Mouse (Mus musculus) liver, embryonic 13.5 days (tissue): ENCODE data around the gene Bmp7. TPM values are rescaled to one million over a fixed set of nuclear protein-coding genes. Genes with fewer than 3 reads are reported as not detected.
A peak's percentile ranks its signal among the peaks of the same experiment; 100 is the strongest.

Experiments
- ATAC-seq: fragments of 200-750 bp; cut with Nextera tagmentation; 2 replicates; pipeline ENCODE4 v1.8.0; 2017; ENCODE audit warnings: low read depth, mild to moderate bottlenecking, moderate number of reproducible peaks, moderate library complexity
- DNase-seq: peaks from one replicate; pipeline ENCODE4 v3.0.0; 2022
- H3K27ac ChIP-seq: fragments of 300-500 bp; sonication (generic); 2 replicates; pipeline ENCODE4 v1.5.1; 2015; ENCODE audit warnings: moderate library complexity, mild to moderate bottlenecking, inconsistent platforms
- H3K27me3 ChIP-seq: fragments of 300-500 bp; sonication (generic); 2 replicates; pipeline ENCODE4 v1.6.1; 2015; ENCODE audit warnings: mild to moderate bottlenecking, inconsistent platforms
- H3K36me3 ChIP-seq: fragments of 300-500 bp; sonication (generic); 2 replicates; pipeline ENCODE4 v1.6.1; 2015; ENCODE audit warnings: mild to moderate bottlenecking, inconsistent platforms
- H3K4me1 ChIP-seq: fragments of 300-500 bp; sonication (generic); replicated peaks from 2 replicates; pipeline ENCODE4 v1.6.1; 2015; ENCODE audit warnings: inconsistent platforms
- H3K4me2 ChIP-seq: fragments of 300-500 bp; sonication (generic); 2 replicates; pipeline ENCODE4 v1.6.1; 2015; ENCODE audit warnings: inconsistent platforms, mild to moderate bottlenecking, moderate library complexity
- H3K4me3 ChIP-seq: fragments of 300-500 bp; sonication (generic); replicated peaks from 2 replicates; pipeline ENCODE4 v1.5.1; 2015; ENCODE audit warnings: mild to moderate bottlenecking, inconsistent platforms
- H3K9ac ChIP-seq: fragments of 300-500 bp; sonication (generic); 2 replicates; pipeline ENCODE4 v1.6.1; 2015; ENCODE audit warnings: mild to moderate bottlenecking, inconsistent platforms
- H3K9me3 ChIP-seq: fragments of 300-500 bp; sonication (generic); replicated peaks from 2 replicates; pipeline ENCODE4 v1.6.1; 2016; ENCODE audit warnings: inconsistent platforms
- WGBS: fragments of 180-500 bp; shearing (Covaris S2); methylation state at CpG from one replicate; pipeline ENCODE4 v1.1.7; 2015; ENCODE audit not compliant: insufficient replicate concordance; 5-methylcytosine and 5-hydroxymethylcytosine counted together
- polyA plus RNA-seq: library from polyadenylated mRNA; unstranded; fragments of >200 nt; fragmentation: Nextera tagmentation; extraction: Ambion mirVana; gene quantifications from 2 replicates; pipeline ENCODE4 v1.2.1, GENCODE M21; 2015

Bmp7 gene
- polyA plus RNA-seq, 1 experiment from 2014 or later = 2.2 TPM

DNA sequence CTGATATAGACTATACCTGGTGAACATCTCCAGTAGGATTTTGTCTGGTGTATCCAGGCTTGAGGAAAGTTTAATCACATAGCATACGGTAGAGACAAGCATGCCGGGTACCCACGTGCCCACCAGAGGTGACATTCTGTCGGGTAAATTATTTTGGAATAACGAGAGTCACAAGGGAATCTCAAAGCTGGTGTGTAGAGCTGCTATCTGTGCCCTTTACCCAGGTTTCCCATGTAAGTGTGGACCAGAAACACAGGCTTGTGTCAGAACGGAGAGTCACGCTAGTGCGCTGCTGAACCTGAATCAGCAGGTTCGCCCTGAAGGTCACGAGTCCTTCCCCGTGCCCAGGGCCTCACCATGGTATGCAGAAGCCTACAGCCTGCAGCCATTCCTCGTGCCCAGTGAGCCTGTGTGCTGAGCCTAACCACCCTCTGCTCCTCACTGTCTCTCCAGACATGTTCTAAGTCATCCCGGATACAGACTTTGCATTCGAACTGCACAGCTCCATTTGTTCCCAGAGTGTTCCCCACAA is 10.2 kb downstream of the Bmp7 start:
- peaks cover 13% of the 10 kb centered on the region for H3K4me1 ChIP-seq
- no peak for ATAC-seq
- 72% methylated on average over 14 of the region's 14 CpGs for WGBS
- peaks cover 31% of the 10 kb centered on the region for H3K27me3 ChIP-seq
- no peaks in the 10 kb centered on the region for H3K9me3 ChIP-seq
- no peak overlapping the region for H3K27ac ChIP-seq
- no peak for DNase-seq
- H3K9ac ChIP-seq = no peak overlapping the region
- no peak overlapping the region for H3K4me3 ChIP-seq
- H3K4me2 ChIP-seq = no peak overlapping the region
- H3K36me3 ChIP-seq = no peaks in the 10 kb centered on the region

DNA sequence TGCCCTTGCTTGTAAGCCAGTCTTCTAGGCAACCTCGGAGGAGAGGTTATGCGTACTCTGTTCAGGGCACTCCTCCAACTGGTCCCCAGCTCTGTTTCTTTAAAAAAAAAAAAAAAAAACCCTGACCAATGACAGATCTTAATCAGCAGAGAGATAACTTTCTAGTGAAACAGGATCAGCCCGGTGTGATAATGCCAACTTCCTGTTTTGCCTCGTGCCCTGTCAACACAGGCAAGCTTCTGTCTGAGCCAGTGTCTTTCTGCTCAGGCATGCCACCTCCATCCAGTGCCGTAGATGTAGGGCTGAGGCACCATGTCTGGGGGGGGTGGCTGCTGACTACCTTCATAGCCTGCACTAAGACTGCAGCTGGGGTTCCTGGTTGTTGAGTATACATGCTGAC is 12.5 kb downstream of the Bmp7 start:
- DNase-seq = no peak
- Histone ChIP-seq H3K4me1 (no peaks in the 10 kb centered on the region; the same call in 1 of the 2 replicates), H3K4me2 (no peak overlapping the region), H3K27me3 (peaks cover 8% of the 10 kb centered on the region), H3K9me3 (no peaks in the 10 kb centered on the region), H3K36me3 (no peaks in the 10 kb centered on the region), H3K4me3 (no peak overlapping the region), H3K27ac (no peak overlapping the region), H3K9ac (no peak overlapping the region; the same call in 1 of the 2 replicates)
- ATAC-seq = no peak
- WGBS = 32% methylated on average over 5 of the region's 5 CpGs

DNA sequence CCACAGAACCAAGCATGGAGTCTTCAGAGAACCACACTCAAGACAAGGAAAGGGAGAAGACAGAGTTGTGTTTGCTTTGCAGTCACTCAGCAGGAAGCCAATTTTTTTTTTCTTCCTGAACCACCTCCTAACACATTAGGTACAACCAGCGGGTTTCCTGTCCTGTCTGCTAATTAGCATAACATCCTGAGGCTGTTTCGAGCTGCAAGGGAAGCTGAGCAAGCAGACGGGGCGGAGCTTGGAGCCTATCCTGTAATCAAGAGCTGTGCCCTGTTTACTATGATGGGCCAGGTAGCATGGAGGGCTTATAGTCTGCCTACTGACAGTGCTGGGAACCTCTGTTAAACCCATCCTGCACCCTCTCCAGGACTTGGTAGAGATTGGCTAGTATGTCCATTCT is 13.8 kb downstream of the Bmp7 start:
- 52% methylated on average over 4 of the region's 4 CpGs for WGBS

DNA sequence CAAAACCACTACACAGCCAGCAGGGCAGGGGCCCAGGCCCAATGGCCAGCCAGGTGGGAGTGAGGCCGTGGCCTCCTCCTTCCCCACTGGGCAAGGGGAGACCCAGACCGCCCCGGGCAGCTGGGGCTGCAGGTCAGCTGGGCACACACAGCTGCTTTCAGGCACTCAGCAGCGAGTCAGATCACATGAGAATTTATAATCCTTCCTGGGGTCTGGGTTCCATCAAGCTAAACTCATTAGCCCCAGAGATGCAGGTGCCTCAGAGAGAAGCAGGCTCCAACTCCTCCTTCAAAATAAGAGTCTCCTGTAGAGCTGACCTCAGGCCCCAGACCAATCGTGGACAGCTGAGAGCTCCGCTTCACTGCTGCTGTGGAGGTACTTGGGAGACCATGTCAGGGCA is 15.2 kb downstream of the Bmp7 start:
- no peak overlapping the region for H3K4me2 ChIP-seq
- no peaks in the 10 kb centered on the region for H3K27me3 ChIP-seq
- WGBS = 46% methylated on average over 6 of the region's 6 CpGs
- H3K9me3 ChIP-seq = no peaks in the 10 kb centered on the region
- no peaks in the 10 kb centered on the region; the same call in 1 of the 2 replicates for H3K4me1 ChIP-seq
- H3K36me3 ChIP-seq = no peaks in the 10 kb centered on the region
- no peak overlapping the region for H3K4me3 ChIP-seq
- ATAC-seq (no peak), DNase-seq (no peak)
- no peak overlapping the region for H3K9ac ChIP-seq
- H3K27ac ChIP-seq = no peak overlapping the region

More for the DNA sequence above, 13.8 kb downstream of the Bmp7 start:
- Histone ChIP-seq H3K27me3 (no peaks in the 10 kb centered on the region), H3K9ac (no peak overlapping the region), H3K9me3 (no peaks in the 10 kb centered on the region), H3K27ac (no peak overlapping the region), H3K4me1 (no peaks in the 10 kb centered on the region; the same call in 1 of the 2 replicates), H3K4me2 (no peak overlapping the region), H3K4me3 (no peak overlapping the region), H3K36me3 (no peaks in the 10 kb centered on the region)
- DNase-seq (no peak), ATAC-seq (no peak)

DNA sequence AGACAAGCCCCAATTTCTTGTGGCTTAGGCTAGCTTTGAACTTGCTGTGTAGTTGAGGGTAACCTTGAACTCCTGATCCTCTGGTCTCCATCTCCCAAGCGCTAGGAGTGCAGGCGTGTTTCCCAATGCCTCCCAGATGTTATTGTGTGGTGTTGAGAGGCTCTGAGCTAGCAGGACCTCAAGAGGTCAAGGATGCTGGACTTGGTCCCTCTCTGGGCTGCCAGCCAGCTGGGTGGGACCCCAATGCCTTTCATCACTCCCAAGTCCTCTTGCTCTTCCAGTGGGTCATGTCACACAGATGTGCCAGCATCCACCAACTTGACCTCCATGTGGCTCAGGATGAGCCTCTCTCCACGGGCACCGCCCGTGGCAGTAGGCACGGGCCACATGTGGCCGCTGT is 16.9 kb downstream of the Bmp7 start:
- H3K4me1 ChIP-seq = no peaks in the 10 kb centered on the region; the same call in 1 of the 2 replicates
- no peaks in the 10 kb centered on the region for H3K9me3 ChIP-seq
- H3K4me3 ChIP-seq = no peak overlapping the region
- ATAC-seq (no peak), DNase-seq (no peak)
- H3K9ac ChIP-seq = no peak overlapping the region
- H3K27me3 ChIP-seq = no peaks in the 10 kb centered on the region
- 68% methylated on average over 7 of the region's 7 CpGs for whole genome bisulfite sequencing
- no peaks in the 10 kb centered on the region for H3K36me3 ChIP-seq
- H3K4me2 ChIP-seq = no peak overlapping the region
- no peak overlapping the region for H3K27ac ChIP-seq

DNA sequence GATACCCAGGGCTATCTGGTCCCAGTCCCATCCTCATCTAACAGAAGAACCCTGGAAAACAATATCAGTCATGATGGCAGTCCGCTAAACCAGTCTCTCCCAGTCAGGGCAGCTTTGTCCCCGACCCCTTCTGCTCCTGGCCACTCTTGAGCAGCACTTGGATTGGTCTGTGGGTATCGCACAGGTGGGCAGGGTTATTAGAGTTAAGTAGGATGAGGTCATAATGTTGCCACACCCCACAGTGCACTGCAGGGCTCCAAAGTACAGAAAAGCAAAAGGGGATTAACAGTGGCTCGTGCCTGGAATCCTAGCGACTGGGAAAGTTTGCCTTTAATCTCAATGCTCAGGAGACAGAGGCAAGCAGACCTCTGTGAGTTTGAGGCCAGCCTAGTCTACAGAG is 17.5 kb downstream of the Bmp7 start:
- H3K4me3 ChIP-seq = no peak overlapping the region
- DNase-seq = no peak
- no peak overlapping the region for H3K27ac ChIP-seq
- H3K4me2 ChIP-seq = no peak overlapping the region
- no peak overlapping the region for H3K9ac ChIP-seq
- no peaks in the 10 kb centered on the region for H3K36me3 ChIP-seq
- no peaks in the 10 kb centered on the region for H3K9me3 ChIP-seq
- WGBS = 71% methylated on average over 5 of the region's 5 CpGs
- ATAC-seq = peak; percentile 40; the same call in 1 of the 2 replicates
- no peaks in the 10 kb centered on the region; the same call in 1 of the 2 replicates for H3K4me1 ChIP-seq
- no peaks in the 10 kb centered on the region for H3K27me3 ChIP-seq

DNA sequence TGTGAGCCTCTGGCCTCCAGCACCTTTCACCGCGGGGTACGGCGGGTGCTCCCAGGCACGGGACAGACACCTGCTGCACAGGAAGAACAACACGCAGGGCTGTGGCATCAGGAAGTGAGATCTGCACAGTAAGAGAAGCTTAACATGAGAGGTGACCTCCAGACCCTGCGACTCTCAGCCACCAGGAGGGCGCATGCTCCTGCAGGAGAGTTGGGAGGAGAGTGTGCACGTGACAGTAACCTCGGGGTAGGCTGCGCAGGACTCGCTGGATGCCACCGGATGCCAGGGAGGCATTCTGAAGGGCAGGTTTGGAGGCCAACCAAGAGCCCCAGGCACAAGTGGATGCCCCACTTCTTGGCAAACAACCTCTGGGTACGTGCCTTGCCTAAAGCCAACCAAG is 26.1 kb downstream of the Bmp7 start:
- Histone ChIP-seq H3K4me2 (no peak overlapping the region), H3K27me3 (no peaks in the 10 kb centered on the region), H3K9me3 (no peaks in the 10 kb centered on the region), H3K9ac (no peak overlapping the region), H3K4me1 (no peaks in the 10 kb centered on the region), H3K27ac (no peak overlapping the region), H3K36me3 (no peaks in the 10 kb centered on the region), H3K4me3 (no peak overlapping the region)
- 72% methylated on average over 14 of the region's 14 CpGs for WGBS
- DNase-seq (no peak), ATAC-seq (no peak)

DNA sequence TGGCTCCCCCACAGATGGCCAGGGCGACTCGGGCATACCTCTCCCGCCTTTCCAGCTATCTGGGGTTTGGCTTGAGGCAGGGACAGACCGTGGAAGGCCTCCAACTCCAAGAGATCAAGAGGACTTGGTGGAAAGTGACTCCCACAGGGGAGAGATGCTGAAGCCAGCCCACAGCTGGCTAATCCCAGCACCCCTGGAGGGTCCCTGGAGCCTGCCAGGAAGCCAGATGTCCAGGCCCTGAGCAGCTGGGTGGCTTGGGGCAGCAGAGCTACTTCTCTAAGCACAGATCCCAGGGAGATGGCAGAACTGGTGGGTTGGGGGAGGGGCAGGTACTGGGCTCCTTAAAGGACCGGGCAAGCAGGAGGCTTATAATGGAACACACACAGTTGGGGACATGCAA is 28.4 kb downstream of the Bmp7 start:
- no peaks in the 10 kb centered on the region for H3K27me3 ChIP-seq
- no peaks in the 10 kb centered on the region for H3K4me1 ChIP-seq
- no peak overlapping the region for H3K27ac ChIP-seq
- H3K4me3 ChIP-seq = no peak overlapping the region
- H3K9me3 ChIP-seq = no peaks in the 10 kb centered on the region
- WGBS = 56% methylated on average over 5 of the region's 5 CpGs
- no peak overlapping the region for H3K4me2 ChIP-seq
- H3K36me3 ChIP-seq = no peaks in the 10 kb centered on the region
- H3K9ac ChIP-seq = no peak overlapping the region
- no peak for ATAC-seq
- no peak for DNase-seq

DNA sequence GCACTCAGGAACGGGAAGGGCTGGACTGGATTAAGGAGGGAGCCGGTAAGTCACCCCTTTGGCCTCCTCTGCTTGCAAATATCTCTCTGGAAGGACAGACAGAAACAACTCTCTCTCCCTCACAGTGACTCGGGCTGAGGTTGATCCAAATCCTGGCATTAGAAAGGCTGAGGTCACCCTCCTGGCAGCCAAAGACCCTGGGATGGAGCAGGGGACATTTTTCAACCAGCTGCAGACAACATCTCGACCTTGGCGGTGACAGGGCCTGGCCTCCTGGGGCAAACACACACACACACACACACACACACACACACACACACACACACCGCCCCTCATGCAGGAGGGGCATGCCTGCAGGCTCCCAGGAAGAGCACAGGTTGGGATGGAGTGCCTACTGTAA is 29.0 kb downstream of the Bmp7 start:
- Histone ChIP-seq H3K4me3 (no peak overlapping the region), H3K9ac (no peak overlapping the region), H3K27me3 (no peaks in the 10 kb centered on the region), H3K4me2 (no peak overlapping the region), H3K36me3 (no peaks in the 10 kb centered on the region), H3K4me1 (no peaks in the 10 kb centered on the region), H3K27ac (no peak overlapping the region), H3K9me3 (no peaks in the 10 kb centered on the region)
- DNase-seq (no peak), ATAC-seq (no peak)
- WGBS = 52% methylated on average over 6 of the region's 6 CpGs

DNA sequence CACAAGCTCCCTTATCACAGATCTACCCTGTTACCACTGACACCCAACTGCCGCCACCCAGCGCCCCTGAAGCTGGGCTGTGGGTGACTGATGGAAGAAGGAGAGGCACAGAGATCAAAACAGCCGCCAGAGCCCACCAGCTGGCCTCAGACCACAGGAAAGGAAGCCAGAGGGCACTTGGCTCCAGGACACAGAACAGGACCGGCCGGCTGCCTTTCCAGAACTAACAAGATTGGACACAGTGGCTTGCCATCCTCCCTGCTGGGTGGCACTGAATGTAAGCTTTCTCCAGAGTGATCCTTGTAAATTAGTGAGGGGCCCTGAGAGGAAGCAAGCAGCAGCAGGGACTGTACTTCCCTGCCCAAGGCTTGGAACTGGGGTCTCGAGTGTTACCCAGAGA is 30.7 kb downstream of the Bmp7 start:
- H3K27ac ChIP-seq = no peak overlapping the region
- no peaks in the 10 kb centered on the region for H3K27me3 ChIP-seq
- peaks cover 14% of the 10 kb centered on the region for H3K4me1 ChIP-seq
- no peak overlapping the region for H3K4me3 ChIP-seq
- H3K4me2 ChIP-seq = no peak overlapping the region
- DNase-seq (no peak), ATAC-seq (no peak)
- H3K9ac ChIP-seq = no peak overlapping the region
- H3K9me3 ChIP-seq = no peaks in the 10 kb centered on the region
- no peaks in the 10 kb centered on the region for H3K36me3 ChIP-seq
- 38% methylated on average over 6 of the region's 6 CpGs for WGBS

DNA sequence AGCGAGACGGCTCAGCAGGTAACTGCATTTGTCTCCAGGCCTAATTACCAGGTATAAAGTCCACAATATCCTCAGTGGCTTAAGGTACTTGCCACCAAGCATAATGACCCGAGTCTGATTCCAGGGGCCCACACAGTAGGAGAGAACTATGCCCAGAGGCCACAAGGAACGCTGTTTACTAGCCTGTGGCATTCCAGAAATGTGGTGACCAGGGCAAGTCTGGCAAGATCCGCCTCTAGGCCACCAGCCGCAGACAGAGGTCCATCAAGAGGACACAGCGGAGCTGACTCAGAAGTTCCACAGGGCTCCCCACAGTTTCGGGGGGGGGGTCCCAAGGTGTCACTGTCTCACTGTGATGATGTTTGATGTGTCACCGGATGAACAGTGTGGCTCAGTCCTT is 34.0 kb downstream of the Bmp7 start:
- Histone ChIP-seq H3K4me1 (peaks cover 14% of the 10 kb centered on the region), H3K9ac (no peak overlapping the region), H3K4me3 (no peak overlapping the region), H3K36me3 (no peaks in the 10 kb centered on the region), H3K4me2 (no peak overlapping the region), H3K27me3 (no peaks in the 10 kb centered on the region), H3K27ac (no peak overlapping the region), H3K9me3 (no peaks in the 10 kb centered on the region)
- 78% methylated on average over 9 of the region's 9 CpGs for WGBS
- DNase-seq (no peak), ATAC-seq (no peak)

DNA sequence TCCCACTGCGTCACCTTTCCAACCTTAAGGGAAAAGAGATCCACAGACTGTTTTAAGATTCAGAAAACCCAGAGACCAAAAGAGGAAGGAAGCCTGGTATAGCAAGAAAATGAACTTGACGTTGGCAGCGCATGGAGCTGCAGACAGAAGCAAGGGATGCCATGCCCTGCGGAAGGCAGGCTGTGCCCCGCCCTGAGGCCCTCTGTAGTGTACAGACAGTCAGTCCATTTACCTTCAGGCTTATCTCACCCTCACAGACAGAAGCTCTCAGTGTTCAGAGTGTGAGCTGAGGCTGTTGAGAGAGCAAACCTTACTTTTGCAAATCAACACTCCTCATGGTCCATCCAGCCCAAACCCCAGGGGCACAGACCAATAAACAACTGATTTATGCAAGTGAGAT is 35.1 kb downstream of the Bmp7 start:
- no peak overlapping the region for H3K4me2 ChIP-seq
- ATAC-seq (peak; percentile 78), DNase-seq (peak; percentile 25)
- H3K4me1 ChIP-seq = peaks cover 14% of the 10 kb centered on the region
- no peaks in the 10 kb centered on the region for H3K9me3 ChIP-seq
- 33% methylated on average over 5 of the region's 5 CpGs for WGBS
- no peak overlapping the region for H3K9ac ChIP-seq
- H3K36me3 ChIP-seq = no peaks in the 10 kb centered on the region
- no peak overlapping the region for H3K4me3 ChIP-seq
- H3K27me3 ChIP-seq = no peaks in the 10 kb centered on the region
- H3K27ac ChIP-seq = no peak overlapping the region
